Mouse (Mus musculus) brain, embryonic 14.5 days (tissue): ENCODE measurements around the gene Auts2. TPM values are rescaled to one million over a fixed set of nuclear protein-coding genes. Genes with fewer than 3 reads are reported as not detected.
A peak's percentile ranks its signal among the peaks of the same experiment; 100 is the strongest.

Experiments used
- DNase-seq: peaks from one replicate; pipeline ENCODE4 v3.0.0-alpha.2; 2011; ENCODE audit warnings: low read depth
- CTCF ChIP-seq: fragments of 200-500 bp; IDR thresholded peaks from 2 replicates; pipeline ENCODE4 v1.5.1; 2012; ENCODE audit warnings: inconsistent platforms, mild to moderate bottlenecking, moderate library complexity, borderline replicate concordance; ENCODE audit not compliant: insufficient read depth, insufficient read length; ENCODE audit errors: extremely low read depth
- POLR2A ChIP-seq: fragments of 200-500 bp; IDR thresholded peaks from 2 replicates; pipeline ENCODE4 v1.6.1; 2012; ENCODE audit warnings: mild to moderate bottlenecking, inconsistent platforms, borderline replicate concordance; ENCODE audit not compliant: poor library complexity, insufficient read depth, insufficient read length, severe bottlenecking; ENCODE audit errors: extremely low read depth
- polyA plus RNA-seq: library from polyadenylated mRNA; depleted of rRNA; stranded (reverse); fragments of >200 nt; gene quantifications from 2 replicates; pipeline ENCODE4 v1.2.3, GENCODE M21; 2012

The Auts2 gene
- polyA plus RNA-seq, 1 experiment, result 122 TPM

DNA sequence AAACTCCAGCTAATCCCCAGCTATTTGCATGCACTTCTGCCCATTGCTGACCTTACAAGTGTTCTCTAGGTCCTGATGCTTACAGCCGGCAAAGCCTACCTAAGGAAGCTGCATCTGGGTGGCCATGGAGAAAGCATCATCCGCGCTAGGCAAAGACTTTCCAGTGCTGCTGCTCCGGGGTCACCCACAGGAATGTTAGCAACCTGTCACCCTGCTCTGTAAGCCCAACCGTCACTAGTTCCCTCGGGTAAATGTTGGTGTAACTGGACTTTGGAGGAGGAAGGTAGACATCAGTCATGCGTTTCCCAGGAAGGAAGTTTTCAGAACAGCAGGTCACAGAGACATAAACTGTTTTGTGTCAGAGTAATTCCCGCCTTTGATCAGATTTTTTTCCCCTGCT lies 287.6 kb downstream of the Auts2 start:
- DNase-seq, result no peak
- TF ChIP-seq CTCF (no peak), POLR2A (no peak)

GRCm38 (mm10) chr5:132249523-132249922 lies 293.6 kb downstream of the Auts2 start:
- no peak for TF ChIP-seq CTCF
- no peak for TF ChIP-seq POLR2A
- peak; percentile 81 for DNase-seq

DNA sequence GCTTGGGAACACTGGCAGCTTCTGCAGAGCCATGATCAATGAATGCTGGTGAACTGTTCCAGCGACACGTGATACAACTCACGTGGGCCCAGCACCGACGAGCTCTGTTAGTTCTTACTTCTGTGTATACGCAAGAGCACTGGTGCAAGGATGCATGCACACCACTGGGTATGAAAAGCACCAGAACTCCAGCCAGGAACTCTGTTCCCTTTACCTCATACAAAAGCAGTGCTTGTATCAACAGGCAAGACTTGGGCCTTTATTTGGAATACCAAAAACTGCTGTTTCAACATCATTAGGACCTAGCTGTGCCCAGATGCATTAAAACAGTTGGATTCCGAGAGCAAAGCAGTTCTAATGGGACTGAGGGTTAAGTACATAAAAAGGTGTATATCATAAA lies 295.1 kb downstream of the Auts2 start:
- peak; percentile 43 for DNase-seq
- TF ChIP-seq CTCF (no peak), POLR2A (no peak)

DNA sequence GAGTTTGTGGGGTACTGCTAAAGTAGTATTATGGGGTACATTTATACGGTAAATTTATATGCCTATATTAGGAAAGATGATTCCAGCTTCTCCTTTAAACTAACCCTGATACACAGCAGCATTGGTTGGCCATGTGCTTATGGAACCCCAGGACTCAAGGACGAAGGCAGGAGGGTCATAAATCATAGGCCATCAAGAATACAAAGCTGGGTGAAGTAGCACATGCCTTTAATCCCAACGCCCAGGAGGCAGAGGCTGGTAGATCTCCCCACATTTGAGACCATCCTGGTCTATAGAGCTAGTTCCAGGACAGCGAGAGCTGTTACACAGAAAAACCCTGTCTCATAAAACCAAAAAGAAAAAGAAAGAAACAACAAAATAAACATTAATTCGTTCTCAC lies 307.7 kb downstream of the Auts2 start:
- TF ChIP-seq POLR2A, result no peak
- TF ChIP-seq CTCF, result no peak
- DNase-seq, result no peak

GRCm38 (mm10) chr5:132234471-132234870 lies 308.7 kb downstream of the Auts2 start:
- DNase-seq, result no peak
- TF ChIP-seq POLR2A (no peak), CTCF (no peak)

DNA sequence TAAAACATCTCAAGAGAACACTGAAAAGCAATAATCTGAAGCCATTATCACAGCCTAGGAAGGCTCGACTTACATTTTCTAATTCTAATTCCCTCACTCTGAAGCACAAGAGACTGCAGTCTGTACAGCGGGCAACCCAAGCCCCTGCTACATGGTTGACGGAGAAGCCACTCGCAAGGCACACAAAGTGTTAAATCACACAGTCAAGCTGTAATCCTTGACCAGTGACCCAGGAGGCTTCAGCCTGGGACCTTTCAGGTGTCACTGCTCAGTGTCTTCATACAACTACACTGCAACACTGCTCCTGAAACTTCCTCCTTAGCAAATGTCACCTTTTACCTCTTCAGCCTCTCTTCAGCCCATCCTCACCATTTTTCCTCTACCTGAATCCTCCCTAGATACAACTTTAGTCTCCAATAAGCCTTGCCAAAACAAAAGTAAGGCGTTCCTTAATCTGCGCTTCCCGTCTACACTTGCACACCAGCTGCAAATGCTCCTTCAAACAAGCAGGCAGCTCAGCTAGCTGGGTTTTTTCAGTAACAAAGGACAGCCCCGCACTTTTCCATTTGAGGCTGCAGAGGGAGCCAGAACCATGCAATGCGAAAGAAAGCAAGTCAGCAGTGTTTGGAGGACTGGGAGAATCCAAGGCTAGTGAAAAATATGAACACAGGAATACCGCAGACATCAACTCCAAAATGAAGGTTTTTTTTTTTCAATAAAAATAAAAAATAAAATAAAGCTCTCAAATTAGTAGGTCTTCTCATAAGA lies 311.7 kb downstream of the Auts2 start:
- TF ChIP-seq POLR2A (no peak), CTCF (peak; percentile 95)
- peak; percentile 95 for DNase-seq

DNA sequence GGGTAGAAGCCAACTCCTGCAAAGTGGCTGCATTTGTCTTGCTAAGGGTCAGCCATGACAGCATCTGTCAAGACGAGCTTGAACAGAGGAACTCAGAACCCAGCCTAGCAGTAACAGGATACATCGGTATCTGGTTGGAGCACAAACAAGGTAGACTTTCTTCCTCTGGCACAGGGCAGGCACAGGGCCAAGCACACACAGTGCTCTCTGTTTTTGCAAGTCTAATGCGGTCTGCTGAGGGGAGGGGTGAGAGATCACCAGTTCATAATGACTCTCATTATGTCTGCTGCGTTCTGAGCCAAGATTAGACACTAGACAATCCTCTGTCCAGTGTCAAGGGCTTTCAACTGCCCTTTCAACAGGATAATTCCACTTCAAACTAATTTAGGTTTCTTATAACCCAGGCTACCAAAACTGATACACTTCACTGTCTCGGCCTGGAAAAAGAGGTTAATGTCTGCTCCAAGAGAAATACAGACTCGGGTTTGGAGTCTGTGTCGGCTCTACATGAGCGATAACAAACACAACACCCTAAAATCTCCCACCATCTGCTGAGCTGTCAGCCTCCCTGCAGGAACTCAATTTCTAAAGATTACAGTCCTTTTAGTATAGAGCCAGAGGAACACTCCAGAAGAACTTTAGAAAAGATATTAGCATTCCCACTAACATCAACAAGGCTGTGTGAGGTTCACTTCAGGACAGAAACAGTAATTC lies 313.3 kb downstream of the Auts2 start:
- no peak for TF ChIP-seq CTCF
- no peak for TF ChIP-seq POLR2A
- DNase-seq, result peak; percentile 96

DNA sequence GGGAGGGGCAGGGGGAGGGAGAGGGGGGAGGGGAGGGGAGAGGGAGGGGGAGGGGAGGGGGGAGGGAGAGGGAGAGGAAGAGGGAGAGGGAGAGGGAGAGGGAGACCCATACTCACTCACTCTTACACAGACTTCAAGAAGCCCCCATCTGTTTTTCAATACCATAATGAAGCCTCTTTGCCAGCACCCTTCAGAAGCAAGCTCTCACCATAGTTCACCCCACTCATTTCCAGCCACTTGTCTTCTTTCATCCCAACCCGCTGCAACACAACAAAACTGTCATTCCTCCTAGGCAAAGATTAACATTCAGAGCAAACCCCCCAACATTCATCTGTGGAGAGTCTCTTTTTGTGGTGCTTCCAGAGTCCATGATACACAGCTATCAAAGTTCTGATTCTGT lies 314.1 kb downstream of the Auts2 start:
- peak; percentile 84 for DNase-seq
- TF ChIP-seq POLR2A (no peak), CTCF (no peak)

DNA sequence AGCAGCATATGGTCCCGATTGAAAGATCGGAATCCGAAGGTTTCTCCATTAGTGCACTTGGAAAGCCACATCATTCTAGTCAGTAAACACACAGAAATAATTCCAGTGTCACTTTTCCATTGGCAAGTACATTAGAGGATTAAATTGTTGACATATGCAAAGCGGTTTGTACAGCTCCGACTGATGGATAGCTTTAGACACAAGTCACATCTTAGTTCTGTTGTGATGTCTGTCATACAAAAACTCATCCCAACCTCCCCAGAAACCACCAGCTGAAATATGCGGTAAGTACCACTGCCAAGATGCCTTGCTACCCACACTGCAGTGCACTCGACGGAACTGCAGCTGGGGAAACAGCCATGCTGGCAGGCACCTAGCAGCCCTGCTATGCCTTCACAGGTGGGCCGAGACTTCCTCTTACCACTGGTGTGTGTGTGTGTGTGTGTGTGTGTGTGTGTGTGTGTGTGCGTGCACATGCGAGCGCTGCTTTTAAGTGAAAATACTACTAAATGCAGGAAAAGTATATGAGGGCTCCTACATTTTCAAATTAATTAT lies 322.7 kb downstream of the Auts2 start:
- TF ChIP-seq POLR2A (no peak), CTCF (no peak)
- peak; percentile 75 for DNase-seq

DNA sequence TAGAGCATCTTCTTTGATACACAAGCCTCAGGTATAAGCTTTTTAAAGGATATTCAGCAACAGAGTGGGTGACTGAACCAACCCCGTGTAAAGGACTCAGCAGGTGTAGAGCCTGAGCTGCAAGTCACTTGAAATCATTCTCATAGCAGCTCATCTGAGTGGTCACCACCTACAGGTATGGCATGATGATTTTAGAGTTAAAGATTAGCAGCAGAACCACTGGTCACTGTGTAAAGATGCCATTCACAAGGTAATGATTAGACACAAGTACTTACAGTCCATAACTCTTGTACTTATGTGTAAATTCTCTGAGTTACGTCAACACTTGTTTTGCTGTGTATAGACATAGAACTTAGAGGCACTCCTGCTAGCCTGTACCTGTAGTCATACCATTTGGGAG lies 327.0 kb downstream of the Auts2 start:
- TF ChIP-seq POLR2A (no peak), CTCF (no peak)
- DNase-seq, result no peak

- no peak for TF ChIP-seq CTCF
- TF ChIP-seq POLR2A, result no peak
- peak; percentile 60 for DNase-seq
Measured at GRCm38 (mm10) chr5:132212446-132212845, 330.7 kb downstream of the Auts2 start.
